Mouse (Mus musculus): ENCODE measurements around the gene Glis3.

DNA sequence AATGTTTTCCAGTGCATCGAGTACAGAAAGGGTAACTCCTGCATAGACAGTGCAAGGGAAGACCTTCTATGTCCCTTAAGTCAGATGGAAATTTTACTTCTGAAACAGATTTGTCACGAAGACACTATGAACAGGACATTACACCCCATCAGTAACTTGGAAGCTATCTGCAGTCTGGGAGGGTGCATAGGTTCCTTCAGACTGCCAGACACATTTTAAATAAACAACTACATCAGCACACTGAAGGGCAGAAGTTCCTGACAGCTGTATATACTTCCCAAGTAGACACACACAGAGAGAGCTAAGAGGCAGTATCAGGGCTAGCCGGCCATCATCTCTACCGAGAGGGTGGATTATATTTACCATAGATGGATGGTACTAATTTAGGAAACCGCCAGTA, 296.5 kb downstream of the Glis3 start:
- TF ChIP-seq CTCF (IDR thresholded peaks at IDR 0.05; ENCODE audit: low read depth) (no peak), EP300 (IDR thresholded peaks at IDR 0.05; ENCODE audit: low read depth) (no peak)
